Mouse (Mus musculus): ENCODE measurements at regions not wholly inside any gene's neighbourhood (a gene's known extent, or its start where the extent isn't known, plus 50 kb on each side); places are given as distances from the start of the nearest gene placed in this dataset.
A peak's percentile ranks its signal among the peaks of the same experiment; 100 is the strongest.

DNA sequence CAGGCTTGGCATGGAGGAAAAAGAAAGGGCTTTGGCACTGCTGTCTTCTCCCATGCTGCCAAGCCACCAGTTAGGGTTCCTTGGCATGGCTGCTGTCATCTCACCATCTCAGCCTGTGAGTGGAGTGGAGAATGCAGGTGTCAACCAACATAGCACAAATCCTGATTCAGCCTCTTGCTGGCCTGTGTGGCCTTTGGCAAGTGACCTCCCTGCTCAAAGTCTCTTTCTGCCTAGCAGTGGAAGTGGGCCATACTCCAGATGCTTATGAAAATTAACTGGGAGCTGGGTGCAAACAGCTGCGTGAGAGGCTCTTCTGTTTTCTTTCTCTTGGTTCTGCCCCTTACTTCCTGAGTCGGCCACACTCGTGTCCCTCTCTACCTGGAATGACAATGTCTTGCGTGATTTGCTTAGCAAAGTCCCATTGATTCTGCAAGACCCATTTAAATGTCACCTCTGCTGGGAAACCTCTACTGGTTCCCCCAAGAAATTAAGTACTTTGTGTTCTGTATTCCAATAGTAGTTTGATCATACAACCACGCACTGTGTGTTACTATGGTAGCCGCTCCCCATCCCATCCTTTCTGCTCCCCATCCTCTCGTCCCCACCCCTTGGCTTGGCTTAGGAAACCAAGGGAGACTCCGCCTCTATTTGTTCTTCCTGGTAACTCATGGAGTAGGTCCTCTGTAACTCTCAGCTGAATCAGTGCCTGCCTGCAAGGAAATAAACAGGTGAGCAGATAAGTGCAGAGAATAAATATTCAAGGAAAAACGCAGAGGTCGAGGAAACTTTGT, 84.9 kb upstream of the Bod1 start:
- WGBS = 62% methylated on average over 10 of the region's 10 CpGs
- H3K4me3 ChIP-seq (ENCODE audit: insufficient read depth, low read depth, low read length) = no peak overlapping the region
- no peaks in the 10 kb centered on the region for H3K27me3 ChIP-seq (ENCODE audit: control insufficient read depth, insufficient read depth, low read length)
- no peaks in the 10 kb centered on the region for H3K79me2 ChIP-seq (ENCODE audit: control insufficient read depth, insufficient read depth, low read length)
- H3K36me3 ChIP-seq (ENCODE audit: control insufficient read depth, insufficient read depth, low read length) = no peaks in the 10 kb centered on the region
- H3K4me1 ChIP-seq (ENCODE audit: control insufficient read depth, insufficient read depth, low read length) = peaks cover 3% of the 10 kb centered on the region; the same call in 1 of the 2 replicates
- no peak overlapping the region for H3K9ac ChIP-seq (ENCODE audit: low read depth, low read length)
- peak; percentile 82 for DNase-seq (ENCODE audit: extremely low read depth, low read depth, low spot score)
- no peak for TF ChIP-seq POLR2A (IDR thresholded peaks at IDR 0.05; ENCODE audit: extremely low read depth, insufficient read depth, low read length)
- no peak for TF ChIP-seq CTCF (IDR thresholded peaks at IDR 0.05; ENCODE audit: low read depth, low read length)
- no peak overlapping the region for H3K27ac ChIP-seq (replicated peaks; ENCODE audit: insufficient read depth, low read depth, low read length)

DNA sequence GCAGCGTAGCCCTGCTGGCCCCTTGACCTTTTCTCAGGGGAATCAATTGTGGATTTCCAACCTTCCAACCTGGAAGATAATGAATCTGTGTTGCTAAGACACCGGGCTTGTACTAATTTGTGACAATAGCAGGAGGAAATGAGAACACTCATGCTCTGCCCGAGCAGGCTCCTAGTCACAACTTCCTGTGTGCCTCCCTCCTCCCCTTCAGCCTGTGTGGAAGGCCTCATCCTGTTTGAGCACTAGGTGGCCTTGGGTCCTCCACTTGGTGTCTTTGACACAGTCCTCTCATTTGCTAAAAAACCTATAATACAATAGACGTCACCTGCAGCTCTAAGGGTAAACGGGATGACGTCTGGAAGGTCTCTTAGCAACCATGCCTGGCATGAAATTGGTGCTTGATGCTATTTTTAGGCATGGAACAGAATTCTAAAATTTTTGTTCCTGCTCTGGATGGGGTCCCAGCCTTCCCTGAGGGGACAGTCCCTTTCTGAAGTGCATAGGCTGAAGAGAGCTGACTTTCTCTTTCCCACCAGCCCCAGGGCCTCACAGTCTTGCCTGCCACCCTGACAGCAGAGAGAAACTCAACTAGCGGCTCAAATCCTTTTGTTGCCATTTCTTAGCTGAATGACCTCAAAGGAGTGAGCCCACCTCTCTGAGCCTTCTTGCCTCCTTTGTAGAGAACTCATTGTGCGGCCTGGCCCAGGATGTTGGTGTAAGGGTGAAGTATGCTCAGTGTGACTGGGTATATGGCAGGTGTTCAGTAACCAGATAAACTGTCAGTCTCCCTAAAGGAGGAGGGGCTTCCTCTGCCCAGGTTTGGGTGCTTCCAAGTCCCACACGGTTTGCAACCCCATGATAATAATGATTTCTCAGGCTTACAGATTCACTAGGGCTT, 88.4 kb upstream of the Bod1 start:
- H3K9ac ChIP-seq (ENCODE audit: low read depth, low read length) = no peak overlapping the region
- TF ChIP-seq POLR2A (IDR thresholded peaks at IDR 0.05; ENCODE audit: extremely low read depth, insufficient read depth, low read length) = no peak
- no peak for TF ChIP-seq CTCF (IDR thresholded peaks at IDR 0.05; ENCODE audit: low read depth, low read length)
- peaks cover 3% of the 10 kb centered on the region; the same call in 1 of the 2 replicates for H3K4me1 ChIP-seq (ENCODE audit: control insufficient read depth, insufficient read depth, low read length)
- H3K4me3 ChIP-seq (ENCODE audit: insufficient read depth, low read depth, low read length) = no peak overlapping the region
- no peaks in the 10 kb centered on the region for H3K36me3 ChIP-seq (ENCODE audit: control insufficient read depth, insufficient read depth, low read length)
- H3K27ac ChIP-seq (replicated peaks; ENCODE audit: insufficient read depth, low read depth, low read length) = no peak overlapping the region
- 80% methylated on average over 9 of the region's 9 CpGs for WGBS
- H3K27me3 ChIP-seq (ENCODE audit: control insufficient read depth, insufficient read depth, low read length) = no peaks in the 10 kb centered on the region
- no peak for DNase-seq (ENCODE audit: extremely low read depth, low read depth, low spot score)
- no peaks in the 10 kb centered on the region for H3K79me2 ChIP-seq (ENCODE audit: control insufficient read depth, insufficient read depth, low read length)

DNA sequence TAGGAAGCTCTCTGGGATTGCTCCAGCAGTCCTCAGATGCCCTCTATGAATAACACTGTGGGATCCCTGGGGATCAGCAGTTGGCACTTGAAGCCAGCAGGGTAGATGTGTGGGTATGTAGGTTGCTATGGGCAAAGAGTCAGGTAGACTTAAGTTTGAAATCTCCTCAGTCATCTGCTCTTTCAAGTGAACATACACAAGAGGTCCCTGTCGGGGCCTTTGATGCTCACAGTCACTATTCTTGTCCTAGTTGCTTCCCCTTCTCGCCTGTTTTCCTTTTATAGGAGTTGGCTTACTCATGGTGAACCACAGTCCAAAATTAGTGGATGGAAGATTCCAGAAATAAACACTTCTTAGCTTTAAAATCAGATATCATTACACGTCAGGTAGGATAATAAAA, 92.2 kb upstream of the Bod1 start:
- Histone ChIP-seq H3K4me1 (ENCODE audit: control insufficient read depth, insufficient read depth, low read length) (no peaks in the 10 kb centered on the region), H3K36me3 (ENCODE audit: control insufficient read depth, insufficient read depth, low read length) (no peaks in the 10 kb centered on the region), H3K4me3 (ENCODE audit: insufficient read depth, low read depth, low read length) (no peak overlapping the region), H3K27me3 (ENCODE audit: control insufficient read depth, insufficient read depth, low read length) (no peaks in the 10 kb centered on the region), H3K79me2 (ENCODE audit: control insufficient read depth, insufficient read depth, low read length) (no peaks in the 10 kb centered on the region), H3K27ac (replicated peaks; ENCODE audit: insufficient read depth, low read depth, low read length) (no peak overlapping the region), H3K9ac (ENCODE audit: low read depth, low read length) (no peak overlapping the region)
- WGBS = 87% methylated on average over 3 of the region's 3 CpGs
- no peak for DNase-seq (ENCODE audit: extremely low read depth, low read depth, low spot score)
- no peak for TF ChIP-seq CTCF (IDR thresholded peaks at IDR 0.05; ENCODE audit: low read depth, low read length)
- no peak for TF ChIP-seq POLR2A (IDR thresholded peaks at IDR 0.05; ENCODE audit: extremely low read depth, insufficient read depth, low read length)

- Histone ChIP-seq H3K4me3 (ENCODE audit: insufficient read depth, low read depth, low read length) (no peak overlapping the region), H3K27ac (replicated peaks; ENCODE audit: insufficient read depth, low read depth, low read length) (no peak overlapping the region), H3K9ac (ENCODE audit: low read depth, low read length) (no peak overlapping the region), H3K4me1 (ENCODE audit: control insufficient read depth, insufficient read depth, low read length) (peaks cover 9% of the 10 kb centered on the region), H3K27me3 (ENCODE audit: control insufficient read depth, insufficient read depth, low read length) (no peaks in the 10 kb centered on the region), H3K36me3 (ENCODE audit: control insufficient read depth, insufficient read depth, low read length) (no peaks in the 10 kb centered on the region), H3K79me2 (ENCODE audit: control insufficient read depth, insufficient read depth, low read length) (no peaks in the 10 kb centered on the region)
- TF ChIP-seq POLR2A (IDR thresholded peaks at IDR 0.05; ENCODE audit: extremely low read depth, insufficient read depth, low read length) (no peak), CTCF (IDR thresholded peaks at IDR 0.05; ENCODE audit: low read depth, low read length) (no peak)
- 93% methylated on average over 5 of the region's 5 CpGs for WGBS
- DNase-seq (ENCODE audit: extremely low read depth, low read depth, low spot score) = no peak
These were observed 94.6 kb upstream of the Bod1 start for GRCm38 (mm10) chr11:31766296-31766695.

GRCm38 (mm10) chr11:31767727-31768495, 96.2 kb upstream of the Bod1 start:
- TF ChIP-seq POLR2A (IDR thresholded peaks at IDR 0.05; ENCODE audit: extremely low read depth, insufficient read depth, low read length) = no peak
- no peaks in the 10 kb centered on the region for H3K79me2 ChIP-seq (ENCODE audit: control insufficient read depth, insufficient read depth, low read length)
- H3K27ac ChIP-seq (replicated peaks; ENCODE audit: insufficient read depth, low read depth, low read length) = no peak overlapping the region
- peaks cover 11% of the 10 kb centered on the region for H3K4me1 ChIP-seq (ENCODE audit: control insufficient read depth, insufficient read depth, low read length)
- 85% methylated on average over 10 of the region's 10 CpGs for WGBS
- no peak overlapping the region for H3K4me3 ChIP-seq (ENCODE audit: insufficient read depth, low read depth, low read length)
- no peak for DNase-seq (ENCODE audit: extremely low read depth, low read depth, low spot score)
- no peak overlapping the region for H3K9ac ChIP-seq (ENCODE audit: low read depth, low read length)
- H3K27me3 ChIP-seq (ENCODE audit: control insufficient read depth, insufficient read depth, low read length) = no peaks in the 10 kb centered on the region
- no peaks in the 10 kb centered on the region for H3K36me3 ChIP-seq (ENCODE audit: control insufficient read depth, insufficient read depth, low read length)

Measured in liver, adult 2 months (tissue).